Mouse (Mus musculus) kidney, embryonic 14.5 days (tissue): ENCODE results near the gene Elf5. TPM values are rescaled to one million over a fixed set of nuclear protein-coding genes. Genes with fewer than 3 reads are reported as not detected.

Experiments used
- ATAC-seq: fragments of 200-750 bp; cut with Nextera tagmentation; 2 replicates; pipeline ENCODE4 v1.8.0; 2017; ENCODE audit warnings: moderate number of reproducible peaks, mild to moderate bottlenecking, moderate TSS enrichment, moderate library complexity; ENCODE audit not compliant: low FRiP score, low TSS enrichment
- H3K27ac ChIP-seq: fragments of 300-500 bp; sonication (generic); 2 replicates; pipeline ENCODE4 v1.5.1; 2014; ENCODE audit warnings: low read depth, mild to moderate bottlenecking, low read length, moderate library complexity, mixed read lengths
- H3K27me3 ChIP-seq: fragments of 300-500 bp; sonication (generic); 2 replicates; pipeline ENCODE4 v1.6.1; 2014; ENCODE audit warnings: mild to moderate bottlenecking, low read length; ENCODE audit not compliant: control insufficient read depth, insufficient read depth
- H3K36me3 ChIP-seq: fragments of 300-500 bp; sonication (generic); 2 replicates; pipeline ENCODE4 v1.6.1; 2014; ENCODE audit warnings: low read length, mixed read lengths; ENCODE audit not compliant: control insufficient read depth, insufficient read depth
- H3K4me1 ChIP-seq: fragments of 300-500 bp; sonication (generic); 2 replicates; pipeline ENCODE4 v1.6.1; 2014; ENCODE audit warnings: low read length, mixed read lengths; ENCODE audit not compliant: control insufficient read depth, insufficient read depth
- H3K4me2 ChIP-seq: fragments of 300-500 bp; sonication (generic); replicated peaks from 2 replicates; pipeline ENCODE4 v1.6.1; 2014; ENCODE audit warnings: low read depth, mild to moderate bottlenecking, low read length
- H3K4me3 ChIP-seq: fragments of 300-500 bp; sonication (generic); 2 replicates; pipeline ENCODE4 v1.5.1; 2014; ENCODE audit warnings: mild to moderate bottlenecking, low read length
- H3K9ac ChIP-seq: fragments of 300-500 bp; sonication (generic); 2 replicates; pipeline ENCODE4 v1.6.1; 2014; ENCODE audit warnings: low read depth, mild to moderate bottlenecking, low read length, moderate library complexity
- H3K9me3 ChIP-seq: fragments of 300-500 bp; sonication (generic); 2 replicates; pipeline ENCODE4 v1.6.1; 2016; ENCODE audit warnings: low read length; ENCODE audit not compliant: control insufficient read depth
- WGBS: fragments of 180-500 bp; shearing (Covaris S2); extraction: QIAGEN DNeasy Blood & Tissue Kit; methylation state at CpG from one replicate; pipeline ENCODE4 v1.1.7; 2014; 5-methylcytosine and 5-hydroxymethylcytosine counted together
- polyA plus RNA-seq: library from polyadenylated mRNA; unstranded; fragments of >200 nt; fragmentation: Nextera tagmentation; extraction: Ambion mirVana; gene quantifications from 2 replicates; pipeline ENCODE4 v1.2.1, GENCODE M21; 2014

Elf5 gene
- polyA plus RNA-seq, 1 experiment from 2014 or later = 2.9 TPM

GRCm38 (mm10) chr2:103459069-103459468 lies 47.6 kb downstream of the Elf5 start:
- WGBS = 91% methylated on average over 10 of the region's 10 CpGs
- Histone ChIP-seq H3K9ac (no peak overlapping the region), H3K4me3 (no peak overlapping the region), H3K27ac (no peak overlapping the region), H3K27me3 (no peaks in the 10 kb centered on the region), H3K4me2 (no peak overlapping the region), H3K4me1 (0 out of 2 replicates have a peak, but pooled peaks cover 3% of the 10 kb centered on the region), H3K9me3 (no peaks in the 10 kb centered on the region), H3K36me3 (peaks cover 47% of the 10 kb centered on the region)
- ATAC-seq = no peak

GRCm38 (mm10) chr2:103461210-103461609 lies 49.7 kb downstream of the Elf5 start:
- Histone ChIP-seq H3K36me3 (peaks cover 36% of the 10 kb centered on the region), H3K4me2 (no peak overlapping the region), H3K4me3 (no peak overlapping the region), H3K9me3 (no peaks in the 10 kb centered on the region), H3K9ac (no peak overlapping the region), H3K27ac (no peak overlapping the region), H3K4me1 (0 out of 2 replicates have a peak, but pooled peaks cover 3% of the 10 kb centered on the region), H3K27me3 (no peaks in the 10 kb centered on the region)
- ATAC-seq = no peak
- 76% methylated on average over 8 of the region's 8 CpGs for WGBS

GRCm38 (mm10) chr2:103461743-103462142 lies 50.3 kb downstream of the Elf5 start:
- no peaks in the 10 kb centered on the region for H3K27me3 ChIP-seq
- peaks cover 37% of the 10 kb centered on the region for H3K36me3 ChIP-seq

GRCm38 (mm10) chr2:103462746-103463145 lies 51.3 kb downstream of the Elf5 start:
- 93% methylated on average over 5 of the region's 5 CpGs for WGBS
- Histone ChIP-seq H3K4me3 (no peak overlapping the region), H3K27me3 (no peaks in the 10 kb centered on the region), H3K36me3 (peaks cover 45% of the 10 kb centered on the region), H3K27ac (no peak overlapping the region), H3K9ac (no peak overlapping the region), H3K9me3 (no peaks in the 10 kb centered on the region), H3K4me2 (no peak overlapping the region), H3K4me1 (0 out of 2 replicates have a peak, but pooled peaks cover 3% of the 10 kb centered on the region)
- no peak for ATAC-seq

More at GRCm38 (mm10) chr2:103461743-103462142, 50.3 kb downstream of the Elf5 start:
- H3K4me1 ChIP-seq = 0 out of 2 replicates have a peak, but pooled peaks cover 3% of the 10 kb centered on the region
- H3K27ac ChIP-seq = no peak overlapping the region
- no peaks in the 10 kb centered on the region for H3K9me3 ChIP-seq
- no peak overlapping the region for H3K9ac ChIP-seq
- no peak overlapping the region for H3K4me2 ChIP-seq
- WGBS = 19% methylated on average over 9 of the region's 9 CpGs
- ATAC-seq = no peak
- H3K4me3 ChIP-seq = no peak overlapping the region

- 0 out of 2 replicates have a peak, but pooled peaks cover 3% of the 10 kb centered on the region for H3K4me1 ChIP-seq
- H3K4me3 ChIP-seq = no peak overlapping the region
- 96% methylated on average over 8 of the region's 8 CpGs for WGBS
- no peaks in the 10 kb centered on the region for H3K9me3 ChIP-seq
- H3K4me2 ChIP-seq = no peak overlapping the region
- no peak overlapping the region for H3K9ac ChIP-seq
- peaks cover 43% of the 10 kb centered on the region for H3K36me3 ChIP-seq
- H3K27ac ChIP-seq = no peak overlapping the region
- ATAC-seq = no peak
- no peaks in the 10 kb centered on the region for H3K27me3 ChIP-seq
These were observed 53.0 kb downstream of the Elf5 start for GRCm38 (mm10) chr2:103464524-103464923.

GRCm38 (mm10) chr2:103465429-103465828 lies 53.9 kb downstream of the Elf5 start:
- WGBS = 88% methylated on average over 11 of the region's 11 CpGs
- Histone ChIP-seq H3K4me1 (0 out of 2 replicates have a peak, but pooled peaks cover 3% of the 10 kb centered on the region), H3K9ac (no peak overlapping the region), H3K27ac (no peak overlapping the region), H3K4me3 (no peak overlapping the region), H3K4me2 (no peak overlapping the region), H3K27me3 (no peaks in the 10 kb centered on the region), H3K9me3 (no peaks in the 10 kb centered on the region), H3K36me3 (peaks cover 47% of the 10 kb centered on the region)
- ATAC-seq = no peak

GRCm38 (mm10) chr2:103466272-103466671 lies 54.8 kb downstream of the Elf5 start:
- 85% methylated on average over 3 of the region's 3 CpGs for WGBS
- Histone ChIP-seq H3K4me1 (0 out of 2 replicates have a peak, but pooled peaks cover 3% of the 10 kb centered on the region), H3K27ac (no peak overlapping the region), H3K4me2 (no peak overlapping the region), H3K27me3 (no peaks in the 10 kb centered on the region), H3K4me3 (no peak overlapping the region), H3K36me3 (peaks cover 52% of the 10 kb centered on the region), H3K9me3 (no peaks in the 10 kb centered on the region), H3K9ac (no peak overlapping the region)
- no peak for ATAC-seq

- ATAC-seq = no peak
- no peaks in the 10 kb centered on the region for H3K4me1 ChIP-seq
- H3K27ac ChIP-seq = no peak overlapping the region
- no peak overlapping the region for H3K4me3 ChIP-seq
- H3K27me3 ChIP-seq = no peaks in the 10 kb centered on the region
- no peaks in the 10 kb centered on the region for H3K9me3 ChIP-seq
- no peak overlapping the region for H3K9ac ChIP-seq
- H3K4me2 ChIP-seq = no peak overlapping the region
- 82% methylated on average over 10 of the region's 10 CpGs for WGBS
- H3K36me3 ChIP-seq = peaks cover 57% of the 10 kb centered on the region
These were observed 55.6 kb downstream of the Elf5 start for GRCm38 (mm10) chr2:103466984-103467588.

GRCm38 (mm10) chr2:103473362-103473761 lies 61.9 kb downstream of the Elf5 start:
- Histone ChIP-seq H3K9ac (no peak overlapping the region), H3K36me3 (peaks cover 61% of the 10 kb centered on the region), H3K4me3 (no peak overlapping the region), H3K9me3 (no peaks in the 10 kb centered on the region), H3K4me1 (no peaks in the 10 kb centered on the region), H3K27ac (no peak overlapping the region), H3K27me3 (no peaks in the 10 kb centered on the region), H3K4me2 (no peak overlapping the region)
- 92% methylated on average over 3 of the region's 3 CpGs for WGBS
- ATAC-seq = no peak
